Mouse (Mus musculus): ENCODE results near the gene Clec2e.

DNA sequence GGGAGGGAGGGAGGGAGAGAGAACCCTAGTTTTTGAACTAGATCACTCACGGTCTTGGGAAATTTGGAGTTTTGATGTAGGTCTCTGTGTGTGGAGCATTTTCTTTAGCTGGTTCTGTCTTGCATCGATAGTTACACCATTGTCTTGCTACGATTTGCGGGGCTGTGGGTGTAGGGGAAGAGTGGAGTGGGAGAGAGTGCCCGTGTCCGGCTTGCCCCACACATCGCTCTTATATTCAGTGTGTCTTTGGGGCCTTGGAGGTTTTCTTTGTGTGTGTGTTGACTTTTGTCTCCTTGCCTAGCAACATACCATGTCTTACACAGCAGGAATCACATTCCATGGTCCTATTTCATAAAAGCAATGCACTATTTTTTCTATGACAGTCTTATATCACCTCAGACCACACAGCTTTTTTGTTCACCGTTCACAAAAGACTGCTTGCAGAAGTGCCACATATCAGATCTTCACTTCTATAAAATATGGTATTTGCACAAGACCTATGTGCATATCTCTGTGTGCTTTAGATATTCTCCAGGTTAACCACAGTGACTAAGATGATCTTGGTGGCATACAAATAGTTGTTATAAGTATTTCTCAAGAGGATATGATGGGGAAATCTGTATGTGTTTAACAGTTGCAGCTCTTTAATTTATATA lies 51.0 kb downstream of the Clec2e start:
- TF ChIP-seq CTCF (IDR thresholded peaks at IDR 0.05; ENCODE audit: low read depth, low read length), result no peak
- no peak for TF ChIP-seq GATA2 (IDR thresholded peaks at IDR 0.05; ENCODE audit: borderline replicate concordance, low read depth, low read length)
- TF ChIP-seq POLR2AphosphoS5 (IDR thresholded peaks at IDR 0.05; ENCODE audit: insufficient replicate concordance, low read depth, low read length), result no peak
- TF ChIP-seq GATA1 (IDR thresholded peaks at IDR 0.05; ENCODE audit: borderline replicate concordance, low read length), result no peak

Measured in G1E (cell line).